Mouse (Mus musculus): ENCODE results near the gene Nfe2.

DNA sequence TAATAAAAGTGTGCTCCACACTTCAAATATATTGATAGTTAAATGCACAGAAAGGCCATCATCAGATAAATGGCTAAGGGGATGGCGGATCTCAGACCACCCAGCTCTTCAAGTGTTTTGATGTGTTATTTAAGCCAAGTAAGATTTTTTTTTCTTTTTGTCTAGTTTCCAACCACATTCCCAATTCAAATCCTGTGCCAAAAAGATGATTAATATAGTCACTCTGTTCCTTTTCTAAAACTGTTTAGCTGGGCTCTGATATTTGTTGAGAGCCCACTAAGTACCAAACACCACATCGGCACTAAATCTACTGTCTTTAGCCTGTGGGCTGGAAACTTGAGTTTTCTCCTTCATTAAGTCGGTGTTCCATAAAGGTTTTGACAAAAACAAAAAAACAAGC is 31.2 kb downstream of the Nfe2 start:
- no peak for TF ChIP-seq POLR2A (IDR thresholded peaks at IDR 0.05; ENCODE audit: borderline replicate concordance, extremely low read depth, insufficient read depth, insufficient read length, poor library complexity, severe bottlenecking)
- no peak for TF ChIP-seq CTCF (IDR thresholded peaks at IDR 0.05; ENCODE audit: borderline replicate concordance, extremely low read depth, insufficient read depth, insufficient read length)
